Mouse (Mus musculus): Measurements from ENCODE around the gene Clpb. TPM values are rescaled to one million over a fixed set of nuclear protein-coding genes. Genes with fewer than 3 reads are reported as not detected.

Gene Clpb
- total RNA-seq, 2 experiments from 2014 or later = 19.6 to 60.0 TPM

GRCm38 (mm10) chr7:101671601-101672280 lies 8.3 kb downstream of the Clpb start:
- ATAC-seq (replicated peaks; ENCODE audit: poor library complexity, severe bottlenecking) = no peak

GRCm38 (mm10) chr7:101673497-101673896 lies 10.1 kb downstream of the Clpb start:
- no peak for ATAC-seq (replicated peaks; ENCODE audit: poor library complexity, severe bottlenecking)

- no peak for ATAC-seq (replicated peaks; ENCODE audit: poor library complexity, severe bottlenecking)
These were observed 12.8 kb downstream of the Clpb start for GRCm38 (mm10) chr7:101676033-101676761.

GRCm38 (mm10) chr7:101676762-101677308 lies 13.4 kb downstream of the Clpb start:
- no peak for ATAC-seq (replicated peaks; ENCODE audit: poor library complexity, severe bottlenecking)

- peak; percentile 97 for ATAC-seq (replicated peaks; ENCODE audit: poor library complexity, severe bottlenecking)
These were observed 16.2 kb downstream of the Clpb start for GRCm38 (mm10) chr7:101679591-101679990.

GRCm38 (mm10) chr7:101680961-101681360 lies 17.5 kb downstream of the Clpb start:
- no peak for ATAC-seq (replicated peaks; ENCODE audit: poor library complexity, severe bottlenecking)

- ATAC-seq (replicated peaks; ENCODE audit: poor library complexity, severe bottlenecking) = no peak
These were observed 18.2 kb downstream of the Clpb start for GRCm38 (mm10) chr7:101681565-101682071.

GRCm38 (mm10) chr7:101682886-101683285 lies 19.5 kb downstream of the Clpb start:
- ATAC-seq (replicated peaks; ENCODE audit: poor library complexity, severe bottlenecking) = peak; percentile 36; the same call in 1 of the 2 replicates

GRCm38 (mm10) chr7:101683976-101684630 lies 20.7 kb downstream of the Clpb start:
- ATAC-seq (replicated peaks; ENCODE audit: poor library complexity, severe bottlenecking) = no peak

- no peak for ATAC-seq (replicated peaks; ENCODE audit: poor library complexity, severe bottlenecking)
These were observed 21.2 kb downstream of the Clpb start for GRCm38 (mm10) chr7:101684671-101685070.

- no peak for ATAC-seq (replicated peaks; ENCODE audit: poor library complexity, severe bottlenecking)
These were observed 23.7 kb downstream of the Clpb start for GRCm38 (mm10) chr7:101687144-101687543.

GRCm38 (mm10) chr7:101690471-101690870 lies 27.0 kb downstream of the Clpb start:
- no peak for ATAC-seq (replicated peaks; ENCODE audit: poor library complexity, severe bottlenecking)

GRCm38 (mm10) chr7:101691863-101692262 lies 28.4 kb downstream of the Clpb start:
- ATAC-seq (replicated peaks; ENCODE audit: poor library complexity, severe bottlenecking) = no peak

GRCm38 (mm10) chr7:101692446-101692845 lies 29.0 kb downstream of the Clpb start:
- ATAC-seq (replicated peaks; ENCODE audit: poor library complexity, severe bottlenecking) = no peak

GRCm38 (mm10) chr7:101695483-101695882 lies 32.0 kb downstream of the Clpb start:
- ATAC-seq (replicated peaks; ENCODE audit: poor library complexity, severe bottlenecking) = no peak

GRCm38 (mm10) chr7:101696931-101697723 lies 33.7 kb downstream of the Clpb start:
- ATAC-seq (replicated peaks; ENCODE audit: poor library complexity, severe bottlenecking) = no peak

- no peak for ATAC-seq (replicated peaks; ENCODE audit: poor library complexity, severe bottlenecking)
These were observed 36.9 kb downstream of the Clpb start for GRCm38 (mm10) chr7:101700296-101700695.

GRCm38 (mm10) chr7:101702706-101703105 lies 39.3 kb downstream of the Clpb start:
- no peak for ATAC-seq (replicated peaks; ENCODE audit: poor library complexity, severe bottlenecking)

GRCm38 (mm10) chr7:101709586-101709985 lies 46.2 kb downstream of the Clpb start:
- no peak for ATAC-seq (replicated peaks; ENCODE audit: poor library complexity, severe bottlenecking)

GRCm38 (mm10) chr7:101710236-101710635 lies 46.8 kb downstream of the Clpb start:
- ATAC-seq (replicated peaks; ENCODE audit: poor library complexity, severe bottlenecking) = no peak
